Mouse (Mus musculus): ENCODE data around the gene Acox1. TPM values are rescaled to one million over a fixed set of nuclear protein-coding genes. Genes with fewer than 3 reads are reported as not detected.

Gene Acox1
- polyA plus RNA-seq, 1 experiment from 2014 or later = 23.6 TPM

GRCm38 (mm10) chr11:116201151-116201550 is 2.3 kb upstream of the Acox1 start:
- Histone ChIP-seq H3K36me3 (ENCODE audit: control insufficient read depth, insufficient read depth, low read length) (peaks cover 3% of the 10 kb centered on the region), H3K9me3 (ENCODE audit: control insufficient read depth, low read length) (no peaks in the 10 kb centered on the region), H3K4me2 (ENCODE audit: low read depth, low read length) (no peak overlapping the region), H3K4me3 (ENCODE audit: low read length) (no peak overlapping the region), H3K4me1 (replicated peaks; ENCODE audit: control insufficient read depth, insufficient read depth, low read length) (peaks cover 8% of the 10 kb centered on the region), H3K9ac (ENCODE audit: low read length) (no peak overlapping the region), H3K27me3 (ENCODE audit: control insufficient read depth, insufficient read depth, low read depth, low read length) (no peaks in the 10 kb centered on the region), H3K27ac (ENCODE audit: low read length) (no peak overlapping the region)
- no peak for ATAC-seq (ENCODE audit: low read depth)
- 93% methylated on average over 2 of the region's 2 CpGs for WGBS

DNA sequence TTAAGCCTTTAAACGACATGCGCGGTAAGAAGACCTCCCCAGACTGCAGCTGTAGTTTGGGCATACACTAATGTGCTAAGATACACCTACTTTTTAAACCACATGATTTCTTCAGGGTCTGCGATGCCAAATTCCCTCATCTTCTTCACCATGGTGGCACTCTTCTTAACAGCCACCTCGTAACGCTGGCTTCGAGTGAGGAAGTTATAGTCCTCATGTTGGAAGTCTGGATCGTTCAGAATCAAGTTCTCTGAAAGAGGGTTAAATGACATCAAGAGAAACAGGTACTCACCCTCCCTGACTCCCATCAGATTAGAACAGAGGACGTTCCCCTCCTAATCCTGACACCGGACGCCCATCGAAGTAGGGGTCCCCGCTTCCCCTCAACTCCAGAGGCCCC is 713 bp downstream of the Acox1 start:
- WGBS = 17% methylated on average over 13 of the region's 13 CpGs
- Histone ChIP-seq H3K36me3 (ENCODE audit: control insufficient read depth, insufficient read depth, low read length) (no peaks in the 10 kb centered on the region), H3K9me3 (ENCODE audit: control insufficient read depth, low read length) (no peaks in the 10 kb centered on the region), H3K27me3 (ENCODE audit: control insufficient read depth, insufficient read depth, low read depth, low read length) (no peaks in the 10 kb centered on the region), H3K4me1 (replicated peaks; ENCODE audit: control insufficient read depth, insufficient read depth, low read length) (peaks cover 8% of the 10 kb centered on the region), H3K27ac (ENCODE audit: low read length) (peak overlapping the region; percentile 97), H3K9ac (ENCODE audit: low read length) (peak overlapping the region; percentile 93), H3K4me3 (ENCODE audit: low read length) (peak overlapping the region; percentile 86), H3K4me2 (ENCODE audit: low read depth, low read length) (peak overlapping the region; percentile 83)
- ATAC-seq (ENCODE audit: low read depth) = no peak

GRCm38 (mm10) chr11:116197584-116197906 is 1.3 kb downstream of the Acox1 start:
- ATAC-seq (ENCODE audit: low read depth) = no peak
- peak overlapping the region; percentile 83 for H3K4me2 ChIP-seq (ENCODE audit: low read depth, low read length)
- H3K27ac ChIP-seq (ENCODE audit: low read length) = no peak overlapping the region
- no peaks in the 10 kb centered on the region for H3K36me3 ChIP-seq (ENCODE audit: control insufficient read depth, insufficient read depth, low read length)
- H3K4me3 ChIP-seq (ENCODE audit: low read length) = no peak overlapping the region
- H3K27me3 ChIP-seq (ENCODE audit: control insufficient read depth, insufficient read depth, low read depth, low read length) = no peaks in the 10 kb centered on the region
- WGBS = 85% methylated on average over 6 of the region's 6 CpGs
- no peak overlapping the region for H3K9ac ChIP-seq (ENCODE audit: low read length)
- H3K4me1 ChIP-seq (replicated peaks; ENCODE audit: control insufficient read depth, insufficient read depth, low read length) = peaks cover 8% of the 10 kb centered on the region
- no peaks in the 10 kb centered on the region for H3K9me3 ChIP-seq (ENCODE audit: control insufficient read depth, low read length)

DNA sequence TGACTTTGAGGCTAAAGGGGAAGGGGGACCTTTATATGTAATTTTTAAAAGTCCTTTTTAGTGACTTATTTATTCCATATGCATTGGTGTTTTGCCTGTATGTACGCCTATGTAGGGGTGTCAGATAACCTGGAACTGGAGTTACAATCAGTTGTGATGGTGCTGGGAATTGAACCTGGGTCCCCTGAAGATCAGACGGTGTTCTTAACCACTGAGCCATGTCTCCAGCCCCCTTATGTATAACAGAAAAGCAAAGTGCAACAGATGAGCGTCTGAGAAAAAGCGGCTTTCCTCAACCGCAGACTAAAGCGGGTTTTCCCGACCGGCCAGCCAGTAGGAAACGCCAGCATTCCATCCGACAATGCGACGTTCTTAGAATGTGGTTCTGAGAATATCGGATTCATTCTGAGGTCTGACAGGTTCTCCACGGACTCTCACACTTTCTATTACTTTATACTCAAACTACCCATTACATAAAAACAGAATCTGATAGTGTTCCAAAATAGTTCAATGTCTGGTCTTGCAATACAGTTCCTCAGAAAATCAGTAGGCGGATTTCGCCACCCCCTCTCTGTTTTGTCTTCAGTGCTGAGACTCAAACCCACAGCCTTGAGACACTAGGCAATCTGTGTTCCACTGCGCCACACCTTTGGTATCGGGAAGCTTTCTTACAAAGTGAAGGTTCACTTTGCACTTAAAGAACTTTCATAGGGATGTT is 1.8 kb downstream of the Acox1 start:
- H3K36me3 ChIP-seq (ENCODE audit: control insufficient read depth, insufficient read depth, low read length) = no peaks in the 10 kb centered on the region
- no peak overlapping the region for H3K27ac ChIP-seq (ENCODE audit: low read length)
- H3K4me2 ChIP-seq (ENCODE audit: low read depth, low read length) = peak overlapping the region; percentile 83; the same call in 1 of the 2 replicates
- ATAC-seq (ENCODE audit: low read depth) = no peak
- 94% methylated on average over 18 of the region's 18 CpGs for WGBS
- H3K4me1 ChIP-seq (replicated peaks; ENCODE audit: control insufficient read depth, insufficient read depth, low read length) = peaks cover 8% of the 10 kb centered on the region
- no peaks in the 10 kb centered on the region for H3K9me3 ChIP-seq (ENCODE audit: control insufficient read depth, low read length)
- H3K9ac ChIP-seq (ENCODE audit: low read length) = no peak overlapping the region
- H3K27me3 ChIP-seq (ENCODE audit: control insufficient read depth, insufficient read depth, low read depth, low read length) = no peaks in the 10 kb centered on the region
- H3K4me3 ChIP-seq (ENCODE audit: low read length) = no peak overlapping the region

- no peaks in the 10 kb centered on the region for H3K9me3 ChIP-seq (ENCODE audit: control insufficient read depth, low read length)
- no peak overlapping the region for H3K9ac ChIP-seq (ENCODE audit: low read length)
- WGBS = 76% methylated on average over 3 of the region's 3 CpGs
Observed at GRCm38 (mm10) chr11:116196336-116196735, 2.5 kb downstream of the Acox1 start.

GRCm38 (mm10) chr11:116195252-116195651 is 3.6 kb downstream of the Acox1 start:
- 57% methylated on average over 5 of the region's 5 CpGs for WGBS
- H3K9me3 ChIP-seq (ENCODE audit: control insufficient read depth, low read length) = no peaks in the 10 kb centered on the region
- H3K36me3 ChIP-seq (ENCODE audit: control insufficient read depth, insufficient read depth, low read length) = no peaks in the 10 kb centered on the region
- ATAC-seq (ENCODE audit: low read depth) = no peak
- no peaks in the 10 kb centered on the region for H3K27me3 ChIP-seq (ENCODE audit: control insufficient read depth, insufficient read depth, low read depth, low read length)
- peaks cover 8% of the 10 kb centered on the region for H3K4me1 ChIP-seq (replicated peaks; ENCODE audit: control insufficient read depth, insufficient read depth, low read length)
- no peak overlapping the region for H3K4me3 ChIP-seq (ENCODE audit: low read length)
- no peak overlapping the region for H3K4me2 ChIP-seq (ENCODE audit: low read depth, low read length)
- H3K27ac ChIP-seq (ENCODE audit: low read length) = no peak overlapping the region
- H3K9ac ChIP-seq (ENCODE audit: low read length) = no peak overlapping the region

More at GRCm38 (mm10) chr11:116196336-116196735, 2.5 kb downstream of the Acox1 start:
- Histone ChIP-seq H3K27me3 (ENCODE audit: control insufficient read depth, insufficient read depth, low read depth, low read length) (no peaks in the 10 kb centered on the region), H3K4me1 (replicated peaks; ENCODE audit: control insufficient read depth, insufficient read depth, low read length) (peaks cover 8% of the 10 kb centered on the region), H3K4me3 (ENCODE audit: low read length) (no peak overlapping the region), H3K36me3 (ENCODE audit: control insufficient read depth, insufficient read depth, low read length) (no peaks in the 10 kb centered on the region), H3K4me2 (ENCODE audit: low read depth, low read length) (no peak overlapping the region), H3K27ac (ENCODE audit: low read length) (no peak overlapping the region)
- ATAC-seq (ENCODE audit: low read depth) = no peak

DNA sequence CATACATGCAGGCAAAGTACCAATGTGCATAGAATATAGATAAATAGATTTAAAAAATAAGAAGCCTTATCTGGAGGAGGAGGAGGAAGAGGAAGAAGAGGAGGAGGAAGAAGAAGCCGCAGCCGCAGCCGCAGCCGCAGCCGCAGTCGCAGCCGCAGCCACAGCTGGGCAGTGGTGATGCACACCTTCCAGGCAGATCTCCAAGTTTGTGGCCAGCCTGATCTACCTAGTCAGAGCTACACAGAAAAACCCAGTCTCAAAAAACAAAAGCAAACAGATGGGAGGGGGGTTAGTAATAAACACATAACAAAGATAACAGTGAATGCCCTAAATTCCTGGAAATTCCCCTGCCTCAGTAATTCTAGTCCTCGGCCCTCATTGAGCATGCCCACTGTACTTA is 4.2 kb downstream of the Acox1 start:
- ATAC-seq (ENCODE audit: low read depth) = no peak
- Histone ChIP-seq H3K27me3 (ENCODE audit: control insufficient read depth, insufficient read depth, low read depth, low read length) (no peaks in the 10 kb centered on the region), H3K36me3 (ENCODE audit: control insufficient read depth, insufficient read depth, low read length) (no peaks in the 10 kb centered on the region), H3K9me3 (ENCODE audit: control insufficient read depth, low read length) (no peaks in the 10 kb centered on the region), H3K27ac (ENCODE audit: low read length) (no peak overlapping the region), H3K9ac (ENCODE audit: low read length) (no peak overlapping the region), H3K4me2 (ENCODE audit: low read depth, low read length) (no peak overlapping the region), H3K4me3 (ENCODE audit: low read length) (no peak overlapping the region), H3K4me1 (replicated peaks; ENCODE audit: control insufficient read depth, insufficient read depth, low read length) (peaks cover 8% of the 10 kb centered on the region)
- 95% methylated on average over 8 of the region's 8 CpGs for WGBS

- no peak overlapping the region for H3K4me2 ChIP-seq (ENCODE audit: low read depth, low read length)
- peaks cover 10% of the 10 kb centered on the region for H3K36me3 ChIP-seq (ENCODE audit: control insufficient read depth, insufficient read depth, low read length)
- H3K9me3 ChIP-seq (ENCODE audit: control insufficient read depth, low read length) = no peaks in the 10 kb centered on the region
- H3K4me3 ChIP-seq (ENCODE audit: low read length) = no peak overlapping the region
- WGBS = 55% methylated on average over 11 of the region's 11 CpGs
- no peaks in the 10 kb centered on the region for H3K4me1 ChIP-seq (replicated peaks; ENCODE audit: control insufficient read depth, insufficient read depth, low read length)
- H3K27me3 ChIP-seq (ENCODE audit: control insufficient read depth, insufficient read depth, low read depth, low read length) = no peaks in the 10 kb centered on the region
- no peak for ATAC-seq (ENCODE audit: low read depth)
- H3K9ac ChIP-seq (ENCODE audit: low read length) = no peak overlapping the region
- H3K27ac ChIP-seq (ENCODE audit: low read length) = no peak overlapping the region
Observed at GRCm38 (mm10) chr11:116187226-116187930, 11.5 kb downstream of the Acox1 start.

- Histone ChIP-seq H3K4me3 (ENCODE audit: low read length) (no peak overlapping the region), H3K9ac (ENCODE audit: low read length) (no peak overlapping the region), H3K4me1 (replicated peaks; ENCODE audit: control insufficient read depth, insufficient read depth, low read length) (no peaks in the 10 kb centered on the region), H3K36me3 (ENCODE audit: control insufficient read depth, insufficient read depth, low read length) (peaks cover 12% of the 10 kb centered on the region), H3K9me3 (ENCODE audit: control insufficient read depth, low read length) (no peaks in the 10 kb centered on the region), H3K27me3 (ENCODE audit: control insufficient read depth, insufficient read depth, low read depth, low read length) (no peaks in the 10 kb centered on the region), H3K27ac (ENCODE audit: low read length) (no peak overlapping the region), H3K4me2 (ENCODE audit: low read depth, low read length) (no peak overlapping the region)
- WGBS = 81% methylated on average over 11 of the region's 11 CpGs
- peak; percentile 43; the same call in 1 of the 2 replicates for ATAC-seq (ENCODE audit: low read depth)
Observed at GRCm38 (mm10) chr11:116186360-116186759, 12.5 kb downstream of the Acox1 start.
